ENCODE assay signal across 8 mouse cellular contexts in genomic region chr13:55011981-55012478, GRCm38 (mm10). TPM values are rescaled to one million over a fixed set of nuclear protein-coding genes. Genes with fewer than 3 reads are reported as not detected.
DNase-seq lines count a peak whose midpoint lies in the region; ATAC-seq and TF ChIP-seq lines count a peak whose summit lies in the region.

No protein-coding gene starts in this region.

- no peak for TF ChIP-seq POLR2A in brain, embryonic 14.5 days (IDR thresholded peaks at IDR 0.05; ENCODE audit: borderline replicate concordance, extremely low read depth, insufficient read depth, insufficient read length, poor library complexity, severe bottlenecking)

- 0 out of 2 replicates have a peak, but pooled peaks have one; percentile 20 for ATAC-seq in granulocyte monocyte progenitor cell, adult 5-6 weeks (replicated peaks; ENCODE audit: poor library complexity, severe bottlenecking)

- intact Hi-C loops in left cerebral cortex, adult 2 months (cut with DNase I): no loop called here
- intact Hi-C loops in left cerebral cortex, postnatal 14 days (cut with DNase I): loop anchor here (5.0 kb wide), 1 partner anchor 55 kb away; no protein-coding TSS in a partner anchor

- H3K27ac ChIP-seq in left cerebral cortex, adult 2 months: no peak overlapping the region

- DNase-seq in left cerebral cortex, adult 2 months (ENCODE audit: extremely low spot score in 1 of 2, low spot score in 2 of 2): no peak
- no peak for DNase-seq in left cerebral cortex, adult 18-20 months (ENCODE audit: low spot score in 2 of 2)
- DNase-seq in brain, embryonic 14.5 days (ENCODE audit: low read depth): peak; percentile 61
- peak; percentile 36 for DNase-seq in neural tube, embryonic 10.5 days (ENCODE audit: extremely low spot score, low spot score)
- DNase-seq in gastrocnemius, postnatal 25 days: no peak
- DNase-seq in frontal cortex, postnatal 14 days (ENCODE audit: low spot score in 2 of 2): no peak
- DNase-seq in left cerebral cortex, postnatal 14 days (ENCODE audit: low spot score in 2 of 2): no peak

- peak; percentile 48 for TF ChIP-seq CTCF in left cerebral cortex, adult 2 months (IDR thresholded peaks at IDR 0.05)
- peak; percentile 43; the same call in 1 of the 2 replicates for TF ChIP-seq CTCF in brain, embryonic 14.5 days (IDR thresholded peaks at IDR 0.05; ENCODE audit: borderline replicate concordance, extremely low read depth, insufficient read depth, insufficient read length)

- no peak overlapping the region for H3K4me3 ChIP-seq in left cerebral cortex, adult 2 months

RNA-seq across cellular contexts. Expression of gene Hk3, which starts 9.2 kb away (rescaled TPM):
- total RNA-seq in left cerebral cortex, adult 2 months (2021): 1 to 10 TPM; 1.2 to 1.3 TPM
- 1 to 10 TPM in 1 of 2 experiments, under 1 TPM in 1; 0.91 to 1.1 TPM for total RNA-seq in left cerebral cortex, adult 18-20 months (2021)
- 0.90 and 1.1 TPM in 2 replicates for polyA plus RNA-seq in brain, embryonic 14.5 days (2012; rRNA removed)
- 190 and 234 TPM in 2 replicates for total RNA-seq in granulocyte monocyte progenitor cell, adult 5-6 weeks (2014; fragmentation: Nextera tagmentation)
- total RNA-seq in granulocyte monocyte progenitor cell, adult 5-6 weeks (2017): 194 and 218 TPM in 2 replicates
- total RNA-seq in gastrocnemius, postnatal 25 days (2021): under 1 TPM; 0.40 to 0.74 TPM
- total RNA-seq in left cerebral cortex, postnatal 14 days (2021): 1 to 10 TPM; 1.3 to 1.8 TPM

Comparison
In these comparisons a context has a peak if more than half of its experiments do, and no peak if none do; other contexts are left out.
1. DNase-seq: peak in brain, embryonic 14.5 days (single experiment) and neural tube, embryonic 10.5 days (single experiment); none in left cerebral cortex, adult 2 months (0 of 2), left cerebral cortex, adult 18-20 months (0 of 2), gastrocnemius, postnatal 25 days (single experiment), frontal cortex, postnatal 14 days (0 of 2) and left cerebral cortex, postnatal 14 days (0 of 2).
2. RNA of gene Hk3, which starts 9.2 kb away (total RNA-seq): 190 to 234 TPM in granulocyte monocyte progenitor cell, adult 5-6 weeks; 1.3 to 1.8 TPM in left cerebral cortex, postnatal 14 days, 1.2 to 1.3 TPM in left cerebral cortex, adult 2 months, 0.91 to 1.1 TPM in left cerebral cortex, adult 18-20 months and 0.40 to 0.74 TPM in gastrocnemius, postnatal 25 days; every median in the first group is over 10 times any median in the second.